Mouse (Mus musculus) layer of hippocampus, adult 11-12 months (tissue): ENCODE data around the gene Btbd9.

Source experiments
- DNase-seq: peaks from one replicate; pipeline ENCODE4 v3.0.0; 2022; ENCODE audit warnings: low spot score

The Btbd9 gene

DNA sequence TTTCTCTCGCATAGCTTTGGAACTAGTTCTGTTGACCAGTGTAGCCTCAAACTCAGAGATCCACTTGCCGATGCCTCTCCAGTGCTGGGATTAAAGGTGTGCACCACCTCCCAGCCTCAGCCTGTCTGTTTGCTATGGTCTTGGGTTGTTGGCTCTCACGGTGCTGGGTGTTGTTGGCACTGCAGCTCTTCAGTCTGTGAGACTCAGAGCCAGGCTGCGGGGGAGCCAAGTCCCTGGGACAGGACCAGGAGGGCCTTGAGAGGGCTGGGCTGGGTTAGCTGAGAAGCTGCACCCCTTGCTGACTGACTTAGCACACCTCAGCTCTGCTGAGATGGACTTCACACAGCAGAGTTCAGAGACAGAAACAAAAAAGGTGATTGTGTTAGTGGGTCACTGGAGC lies 376.0 kb downstream of the Btbd9 start:
- no peak for DNase-seq

DNA sequence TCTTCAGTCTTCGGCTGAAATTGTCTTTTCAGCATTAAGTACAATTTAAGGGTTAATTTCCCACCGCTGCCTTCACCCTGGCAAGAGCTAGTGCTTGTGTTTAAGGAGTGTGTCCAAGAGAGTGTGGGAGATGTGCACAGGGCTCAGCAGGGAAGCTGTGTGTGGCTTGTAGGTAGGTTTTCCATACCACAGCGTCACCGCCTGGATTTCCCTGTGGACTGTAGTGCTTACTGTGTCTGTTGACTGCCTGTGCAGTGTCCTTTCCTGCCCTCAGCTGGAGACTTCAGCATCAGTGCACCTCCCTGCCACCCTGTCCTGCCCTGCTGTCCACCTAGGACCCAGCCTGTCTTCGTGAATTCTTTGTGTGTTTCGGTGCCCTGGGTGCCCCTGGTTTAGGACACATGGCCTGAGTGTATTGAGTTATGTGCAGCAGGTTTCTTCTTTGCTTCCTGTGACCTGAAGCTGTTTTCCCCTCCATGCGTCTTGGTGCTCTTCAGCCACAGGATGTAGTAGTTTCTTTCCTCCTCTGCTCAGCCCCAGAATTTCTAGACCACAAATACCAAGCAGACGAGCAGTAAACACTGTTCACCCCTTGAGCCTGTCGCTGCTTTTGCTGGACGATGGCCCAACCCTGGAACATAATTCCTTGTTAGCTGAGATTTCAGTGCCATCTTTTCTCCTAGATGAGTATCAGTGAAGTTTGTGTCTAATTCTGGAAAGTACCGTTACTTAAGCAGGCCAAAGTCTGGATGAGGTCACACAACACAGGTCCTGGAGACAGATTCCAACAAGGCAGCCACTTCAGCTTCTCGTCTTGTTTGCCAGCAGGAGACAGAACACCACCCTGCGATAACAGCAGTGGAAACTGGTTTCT lies 376.7 kb downstream of the Btbd9 start:
- no peak for DNase-seq

DNA sequence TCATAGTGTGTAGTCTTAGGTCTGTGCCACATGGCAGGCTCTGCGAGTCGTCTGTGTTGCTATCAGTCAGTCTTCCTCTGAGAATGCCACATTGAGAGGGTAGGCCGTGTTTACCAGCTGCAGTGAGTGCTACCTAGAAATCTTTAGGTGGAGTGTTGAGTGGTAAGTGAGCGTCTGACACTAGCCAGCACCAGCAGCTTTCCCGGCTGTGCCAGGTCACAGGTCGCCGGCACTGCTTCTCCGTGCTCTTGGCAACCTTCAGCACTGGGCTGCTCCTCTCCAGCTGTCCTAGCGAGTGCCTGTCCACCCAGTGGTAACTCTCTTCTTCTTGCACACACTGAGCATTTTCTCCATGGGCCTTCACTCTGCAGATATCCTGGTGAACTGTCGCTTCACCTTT lies 377.9 kb downstream of the Btbd9 start:
- DNase-seq: no peak

DNA sequence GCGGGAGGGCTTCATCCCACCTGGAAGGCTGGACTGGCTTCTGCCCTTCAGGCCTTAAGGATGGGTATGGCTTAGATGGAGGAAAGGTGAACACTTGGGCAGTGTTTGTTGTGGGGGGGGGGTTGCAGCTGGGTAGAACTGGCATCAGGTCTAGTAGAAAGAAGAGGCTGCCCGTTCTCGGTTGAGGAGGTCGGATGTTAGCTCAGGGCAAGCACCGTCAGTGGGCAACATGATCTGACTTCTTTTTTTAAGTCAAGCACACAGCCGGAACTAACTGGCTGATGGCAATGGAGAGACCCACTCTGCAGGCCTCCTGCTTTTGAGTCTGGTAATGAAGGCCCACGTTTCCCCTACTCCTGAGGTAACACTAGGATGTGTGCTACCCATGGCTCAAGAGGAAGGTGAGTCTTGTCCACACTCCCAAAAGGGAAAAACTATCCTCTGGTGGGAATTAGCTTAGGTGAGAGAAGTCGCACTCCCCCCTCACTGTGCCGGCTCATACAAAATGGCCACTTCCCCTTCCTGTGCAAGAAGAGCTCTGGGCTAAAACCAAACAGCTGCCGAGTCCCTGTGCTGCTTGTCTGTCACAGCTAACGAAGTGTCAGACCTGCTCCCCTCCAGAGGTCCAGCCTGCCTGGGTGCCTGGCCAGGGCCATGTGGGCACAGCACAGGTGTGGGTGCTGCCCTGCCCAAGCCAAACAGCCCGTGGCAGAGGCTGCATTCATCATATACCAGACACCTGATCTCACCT lies 378.8 kb downstream of the Btbd9 start:
- no peak for DNase-seq

DNA sequence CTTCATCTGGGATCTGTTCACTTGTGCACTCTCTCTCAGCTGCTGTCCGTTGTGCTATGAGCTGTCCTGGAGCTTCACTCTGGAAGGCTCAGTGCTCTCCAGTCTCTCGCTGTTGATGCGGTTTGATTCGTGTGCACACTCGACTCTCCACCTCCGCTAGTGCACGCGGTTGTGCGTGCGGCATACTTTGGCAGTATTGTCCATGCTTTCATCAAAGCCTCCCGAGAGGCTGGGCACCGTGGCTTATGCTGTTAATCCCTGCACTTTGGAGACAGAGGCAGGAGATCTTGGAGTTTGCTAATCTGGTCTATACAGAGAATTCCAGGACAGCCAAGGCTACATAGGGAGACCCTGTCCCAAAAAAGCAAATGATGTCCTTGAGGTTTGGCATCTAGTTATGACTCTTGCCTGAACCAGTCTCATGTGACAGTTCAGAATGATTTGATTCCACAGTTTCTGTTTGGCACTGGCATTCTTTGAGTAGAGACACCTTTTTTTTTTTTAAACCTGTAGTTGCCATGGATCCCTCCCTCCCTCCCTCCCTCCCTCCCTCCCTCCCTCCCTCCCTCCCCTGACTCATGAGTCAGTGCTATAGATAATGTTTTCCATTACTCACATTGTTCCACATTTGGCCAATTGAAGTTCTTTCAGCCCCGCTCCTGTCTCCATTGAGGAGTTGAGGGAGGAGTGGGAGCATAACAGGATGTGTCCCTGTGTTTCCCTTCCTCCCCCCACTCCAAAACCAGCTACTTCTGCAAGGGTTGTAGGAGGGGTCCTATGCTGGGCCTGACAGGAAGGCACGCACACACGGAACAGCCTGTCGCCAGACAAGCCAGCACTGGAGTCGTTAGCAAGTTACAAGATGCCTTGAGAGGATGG lies 379.6 kb downstream of the Btbd9 start:
- no peak for DNase-seq

GRCm38 (mm10) chr17:30195591-30196183 lies 380.6 kb downstream of the Btbd9 start:
- DNase-seq: no peak

DNA sequence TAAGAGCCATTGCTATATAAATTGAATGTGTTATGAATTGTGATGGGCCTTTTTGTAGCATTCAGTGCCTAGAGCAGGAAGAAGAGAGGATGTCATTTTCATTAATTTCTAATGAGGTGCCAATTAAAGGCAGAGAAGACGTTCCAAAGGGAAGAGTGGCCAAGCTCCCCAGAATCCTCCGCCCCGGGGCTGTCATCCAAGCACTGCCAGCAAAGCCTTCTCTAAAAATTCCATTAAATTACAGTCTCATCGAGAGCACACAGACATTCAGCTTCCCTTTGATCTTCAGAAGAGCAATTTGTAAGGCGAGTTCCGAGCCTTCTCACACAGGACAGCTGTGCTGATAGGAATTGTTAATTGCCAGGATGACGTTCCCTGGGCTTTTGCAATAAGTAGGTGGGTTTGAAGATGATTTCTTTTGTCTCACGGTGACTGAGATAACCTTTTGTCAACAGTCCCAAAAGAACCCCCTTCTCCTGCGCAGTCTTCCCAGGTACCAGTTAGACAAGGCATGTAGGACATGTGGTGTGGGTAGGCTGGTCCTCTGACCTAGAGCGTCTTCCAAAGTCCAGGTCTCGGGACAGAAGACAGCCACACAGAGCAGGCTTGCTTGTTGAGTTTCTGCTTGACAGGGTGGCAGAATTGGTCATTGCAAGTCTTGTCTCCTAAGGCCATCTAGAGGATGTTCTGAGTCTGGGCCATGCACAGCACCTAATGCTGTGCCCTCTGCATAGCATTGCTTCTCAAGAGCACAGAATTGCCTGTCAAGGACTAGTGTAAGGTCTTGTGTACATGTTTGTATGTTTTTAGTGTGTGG lies 381.5 kb downstream of the Btbd9 start:
- DNase-seq: no peak

GRCm38 (mm10) chr17:30194091-30194490 lies 382.2 kb downstream of the Btbd9 start:
- no peak for DNase-seq

GRCm38 (mm10) chr17:30193615-30194014 lies 382.7 kb downstream of the Btbd9 start:
- DNase-seq: no peak

- no peak for DNase-seq
These were observed 383.8 kb downstream of the Btbd9 start for GRCm38 (mm10) chr17:30192416-30193005.

DNA sequence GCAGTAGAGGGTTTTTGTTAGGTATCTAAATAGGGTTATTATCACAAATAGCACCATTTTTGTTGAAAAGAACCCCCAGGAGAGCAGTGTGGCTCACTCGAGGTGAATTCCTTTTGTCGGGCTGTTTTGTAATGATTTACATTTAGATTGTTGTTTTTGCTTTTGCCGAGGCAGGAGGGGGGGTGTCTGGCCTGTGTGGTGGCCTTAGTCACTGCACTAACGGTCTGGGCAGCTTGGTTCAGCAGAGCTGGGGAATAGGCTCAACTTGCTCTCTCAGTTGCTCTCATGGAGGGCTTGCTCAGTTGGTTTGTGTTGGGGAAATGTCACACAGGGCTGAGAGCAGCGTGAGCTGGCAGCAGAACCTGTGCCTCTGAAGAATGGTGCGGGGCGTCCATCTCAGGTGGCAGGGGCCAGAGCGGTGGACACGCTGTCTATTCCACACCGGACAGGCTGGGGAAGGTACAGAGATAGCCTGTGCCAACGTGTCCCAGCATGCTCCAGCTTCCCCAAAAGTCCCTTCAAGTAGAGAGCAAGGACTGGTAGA lies 385.1 kb downstream of the Btbd9 start:
- no peak for DNase-seq

GRCm38 (mm10) chr17:30188031-30188981 lies 388.0 kb downstream of the Btbd9 start:
- DNase-seq: no peak

DNA sequence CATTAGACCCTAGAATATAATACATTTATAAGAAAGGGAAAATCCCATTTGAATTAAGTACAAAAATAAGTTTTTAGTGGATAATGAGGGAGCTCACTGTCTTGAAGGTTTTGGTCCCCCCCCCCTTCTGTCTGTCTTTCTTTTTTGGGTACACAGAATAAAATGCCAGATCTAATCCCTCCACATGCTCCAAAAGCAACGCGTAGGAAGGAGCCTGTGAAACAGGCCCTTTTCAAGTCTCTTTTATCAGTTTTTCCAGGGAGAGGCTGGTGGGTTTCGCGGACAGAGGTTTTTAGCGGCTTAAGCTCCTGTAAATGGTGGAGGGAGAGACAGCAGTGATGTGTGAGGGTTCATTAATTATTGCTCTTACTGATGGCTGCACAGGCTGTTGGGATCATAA lies 388.7 kb downstream of the Btbd9 start:
- DNase-seq: no peak

DNA sequence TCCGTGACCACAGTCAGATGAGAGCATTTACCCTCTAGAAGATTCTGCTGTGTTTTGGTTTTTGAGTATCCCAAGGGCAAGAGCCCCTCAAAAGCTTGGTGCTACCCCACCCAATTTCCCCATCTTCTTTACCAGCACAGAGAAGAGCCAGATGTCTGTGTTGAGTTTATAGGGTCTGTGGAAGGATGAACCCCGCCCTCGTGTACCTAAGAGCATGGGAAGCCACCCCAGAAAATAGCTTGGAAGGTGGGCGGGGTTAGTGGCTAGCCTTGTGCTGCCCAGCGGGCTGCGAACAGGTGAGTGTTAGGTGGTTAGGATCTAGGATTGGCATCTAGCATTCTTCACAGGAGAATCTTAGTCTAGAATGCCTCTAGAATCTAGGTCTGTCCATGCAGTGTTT lies 389.1 kb downstream of the Btbd9 start:
- no peak for DNase-seq

DNA sequence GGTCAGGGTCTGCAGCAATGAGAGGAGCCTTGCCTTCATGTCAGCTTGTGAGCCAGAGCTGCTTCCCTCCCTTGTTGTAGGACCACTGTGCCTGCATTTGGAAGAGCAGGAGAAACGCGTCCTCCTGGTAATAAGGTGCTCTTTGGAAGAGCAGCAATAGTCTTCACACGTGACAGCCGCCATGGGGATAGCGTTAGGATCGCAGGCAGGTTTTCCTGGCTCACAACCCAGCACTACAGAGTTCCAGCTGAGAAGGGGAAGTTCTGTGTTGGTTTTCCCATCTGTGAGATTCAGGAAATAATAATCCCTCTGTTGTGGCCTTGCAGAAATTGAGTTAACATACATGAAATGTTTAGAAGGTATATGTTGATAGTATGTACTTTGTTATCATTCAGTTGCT lies 392.7 kb downstream of the Btbd9 start:
- no peak for DNase-seq

- DNase-seq: no peak
These were observed 394.2 kb downstream of the Btbd9 start for GRCm38 (mm10) chr17:30182063-30182462.

GRCm38 (mm10) chr17:30181554-30181953 lies 394.7 kb downstream of the Btbd9 start:
- no peak for DNase-seq

- DNase-seq: no peak
These were observed 396.1 kb downstream of the Btbd9 start for GRCm38 (mm10) chr17:30180197-30180596.

DNA sequence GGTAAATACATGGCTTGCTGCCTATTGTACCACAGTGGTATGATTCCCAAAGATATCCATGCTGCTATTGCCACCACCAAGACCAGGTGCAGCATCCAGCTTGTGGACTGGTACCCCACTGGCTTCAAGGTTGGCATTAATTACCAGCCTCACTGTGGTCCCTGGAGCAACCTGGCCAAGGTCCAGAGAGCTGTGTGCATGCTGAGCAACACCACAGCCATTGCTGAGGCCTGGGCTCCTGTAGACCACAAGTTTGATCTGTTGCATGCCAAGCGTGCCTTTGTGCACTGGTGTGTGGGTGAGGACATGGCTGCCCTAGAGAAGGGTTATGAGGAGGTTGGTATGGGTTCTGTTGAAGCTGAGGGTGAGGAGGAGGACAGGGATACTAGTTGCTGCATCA lies 397.9 kb downstream of the Btbd9 start:
- no peak for DNase-seq
